Mouse (Mus musculus) kidney, postnatal 10 days (tissue): ENCODE data around the gene Trpv4.

ENCODE experiments used
- DNase-seq: peaks from one replicate; pipeline ENCODE4 v3.0.0; 2021; ENCODE audit warnings: mixed read lengths

Trpv4 gene

GRCm38 (mm10) chr5:114667228-114667856, 9.1 kb upstream of the Trpv4 start:
- DNase-seq = peak; percentile 99

DNA sequence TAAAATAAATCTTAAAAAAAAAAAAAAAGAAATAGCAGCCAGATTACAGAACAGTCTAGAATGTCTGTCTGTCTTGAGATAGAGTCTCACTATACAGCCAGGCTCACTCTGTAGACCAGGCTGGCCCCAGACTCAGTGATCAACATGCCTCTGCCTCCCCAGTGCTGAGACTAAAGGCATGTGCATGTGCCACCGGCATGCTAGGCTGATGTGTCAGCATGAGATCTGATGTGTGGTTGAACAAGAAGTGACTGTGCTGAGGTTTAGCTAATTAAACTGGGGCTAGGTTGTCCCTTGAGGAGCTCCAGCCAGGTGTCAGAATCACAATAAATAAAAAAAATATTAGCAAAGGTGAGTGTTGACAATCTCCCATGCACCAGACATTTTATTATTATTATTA, 8.4 kb upstream of the Trpv4 start:
- DNase-seq = no peak

- peak; percentile 53 for DNase-seq
Observed at GRCm38 (mm10) chr5:114664750-114665149, 6.5 kb upstream of the Trpv4 start.

- no peak for DNase-seq
Observed at GRCm38 (mm10) chr5:114664139-114664538, 5.9 kb upstream of the Trpv4 start.

DNA sequence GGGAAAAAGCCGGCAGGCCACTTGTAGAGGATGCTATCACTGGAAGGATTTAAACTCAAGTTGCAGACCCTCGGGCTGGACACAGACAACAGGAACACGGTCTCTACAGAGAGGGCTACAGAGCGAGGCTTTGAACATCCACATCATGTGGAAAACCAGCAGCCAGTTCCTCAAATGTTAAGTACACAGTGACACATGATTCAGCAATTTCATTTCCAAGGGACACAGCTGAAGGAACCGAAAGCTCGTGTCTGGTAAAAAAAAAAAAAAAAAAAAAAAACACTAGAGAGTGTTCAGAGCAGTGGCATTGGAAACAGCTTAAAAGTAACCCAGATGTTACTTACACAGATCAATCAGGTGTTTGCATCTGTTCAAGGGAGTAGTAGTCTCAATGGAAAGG, 2.8 kb upstream of the Trpv4 start:
- DNase-seq = no peak

GRCm38 (mm10) chr5:114657426-114657825, 795 bp downstream of the Trpv4 start:
- peak; percentile 83 for DNase-seq

DNA sequence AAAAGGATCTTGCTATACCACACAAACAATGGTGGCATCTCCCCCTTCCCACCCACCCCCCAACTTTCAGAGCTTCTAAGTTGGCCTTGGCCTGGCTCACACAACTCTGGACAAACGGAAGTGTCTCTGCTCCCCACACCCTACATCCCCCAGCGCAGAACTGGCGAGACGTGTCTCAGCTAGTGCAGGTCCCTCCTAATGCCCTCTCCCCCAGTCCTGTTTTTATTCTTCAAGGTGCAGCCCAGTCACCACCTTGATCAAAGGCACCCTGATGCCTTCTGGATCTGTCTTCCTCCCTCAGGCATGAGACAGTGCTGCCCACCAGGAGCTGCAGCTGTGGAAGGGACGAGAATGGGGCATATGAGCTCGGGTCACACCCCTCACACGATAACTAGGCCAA, 1.9 kb downstream of the Trpv4 start:
- DNase-seq = no peak

DNA sequence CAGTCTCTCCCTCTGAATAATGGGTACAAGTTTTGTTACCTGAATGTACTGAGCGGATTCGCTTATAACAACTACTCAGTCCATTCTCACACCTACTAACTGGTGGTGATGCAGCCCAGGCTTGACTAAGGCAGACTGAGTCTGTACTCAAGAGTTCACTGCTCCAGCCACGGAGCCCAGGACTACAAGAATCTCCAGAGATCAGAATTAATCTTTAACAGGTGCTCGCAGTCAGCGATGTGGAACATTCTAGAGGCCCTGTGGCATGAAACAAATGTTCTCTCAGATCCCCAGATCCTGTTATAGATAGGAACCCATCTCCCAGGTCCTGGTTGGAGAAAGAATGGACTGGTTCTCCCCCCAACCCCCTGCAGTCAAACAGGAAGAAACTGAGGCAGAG, 2.5 kb downstream of the Trpv4 start:
- peak; percentile 60 for DNase-seq

- no peak for DNase-seq
Observed at GRCm38 (mm10) chr5:114653656-114654437, 4.4 kb downstream of the Trpv4 start.

- no peak for DNase-seq
Observed at GRCm38 (mm10) chr5:114651449-114651848, 6.8 kb downstream of the Trpv4 start.

DNA sequence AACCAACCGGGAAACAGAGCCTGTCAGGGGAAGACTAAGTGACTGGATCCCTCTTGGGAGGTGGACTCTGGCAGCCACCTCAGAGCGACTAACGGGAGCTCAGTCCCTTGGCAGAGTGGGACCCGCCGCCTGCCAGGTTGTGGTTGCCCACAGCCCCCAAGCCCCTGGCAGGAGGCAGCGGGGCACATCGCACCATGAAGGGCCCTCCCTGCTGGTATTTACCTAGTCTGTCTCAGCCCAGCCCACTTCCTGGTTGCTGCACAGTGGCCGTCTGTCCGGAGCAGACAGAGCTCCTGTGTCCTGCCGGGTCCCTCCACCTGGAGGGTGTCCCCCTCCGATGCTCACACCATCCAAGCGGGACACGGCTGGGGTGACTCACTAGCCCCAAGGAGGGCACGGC, 7.2 kb downstream of the Trpv4 start:
- DNase-seq = peak; percentile 34

- DNase-seq = peak; percentile 61
Observed at GRCm38 (mm10) chr5:114648728-114649311, 9.4 kb downstream of the Trpv4 start.

DNA sequence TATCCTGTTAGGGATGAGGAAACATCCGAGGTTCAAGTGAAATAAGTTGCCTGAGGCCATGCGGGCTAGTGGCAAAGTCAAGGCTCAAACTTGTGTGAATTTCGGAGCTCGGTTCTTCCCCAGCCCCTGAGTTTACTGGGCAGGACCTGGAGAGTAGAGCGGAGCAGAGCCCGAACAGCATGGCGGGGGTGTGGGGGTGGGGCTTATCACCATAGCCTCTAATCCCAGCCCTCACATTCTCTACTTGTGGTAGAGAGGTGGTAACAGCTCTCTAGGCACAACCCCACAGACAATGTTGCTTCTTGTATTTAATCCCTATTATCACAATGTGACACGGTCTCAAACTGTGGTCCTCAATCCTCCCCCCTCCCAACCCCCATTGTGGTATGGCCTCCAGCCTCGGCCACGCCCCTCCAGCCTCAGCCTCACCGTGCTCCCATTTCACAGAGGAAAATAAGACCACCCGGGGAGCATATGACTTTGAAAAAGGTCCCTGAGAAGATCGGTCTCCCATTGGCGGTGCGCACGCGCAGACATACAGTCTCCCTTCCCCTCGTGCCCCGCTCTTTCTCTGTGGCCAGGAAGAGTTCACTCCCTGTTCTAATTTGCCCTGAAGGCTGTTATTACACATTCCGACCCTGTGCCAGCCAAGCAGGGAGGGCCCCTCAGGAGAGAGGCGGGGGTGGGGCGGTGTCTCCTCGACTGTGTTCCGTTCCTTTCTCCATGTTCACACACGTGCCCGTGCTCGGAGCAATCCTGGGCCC, 10.8 kb downstream of the Trpv4 start:
- peak; percentile 70 for DNase-seq

DNA sequence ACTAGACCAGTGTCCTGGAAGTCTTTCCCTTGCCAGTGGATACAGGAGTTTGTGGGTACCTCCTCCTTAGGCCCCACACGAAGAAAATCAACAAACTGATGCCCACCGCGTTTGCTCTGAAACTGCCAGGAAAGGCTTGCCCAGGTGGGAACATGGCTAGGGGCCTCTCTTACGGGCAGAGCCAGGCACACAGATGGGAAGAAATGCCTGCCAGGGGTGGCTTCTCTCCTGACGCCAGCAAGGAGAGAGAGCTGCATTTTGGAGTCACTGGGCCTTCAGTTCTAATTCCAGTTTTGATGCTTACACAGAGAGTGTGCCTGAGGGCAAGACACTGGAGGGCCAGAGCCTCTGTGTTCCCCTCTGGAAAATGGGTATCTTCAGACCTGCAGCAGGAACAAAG, 12.3 kb downstream of the Trpv4 start:
- no peak for DNase-seq

DNA sequence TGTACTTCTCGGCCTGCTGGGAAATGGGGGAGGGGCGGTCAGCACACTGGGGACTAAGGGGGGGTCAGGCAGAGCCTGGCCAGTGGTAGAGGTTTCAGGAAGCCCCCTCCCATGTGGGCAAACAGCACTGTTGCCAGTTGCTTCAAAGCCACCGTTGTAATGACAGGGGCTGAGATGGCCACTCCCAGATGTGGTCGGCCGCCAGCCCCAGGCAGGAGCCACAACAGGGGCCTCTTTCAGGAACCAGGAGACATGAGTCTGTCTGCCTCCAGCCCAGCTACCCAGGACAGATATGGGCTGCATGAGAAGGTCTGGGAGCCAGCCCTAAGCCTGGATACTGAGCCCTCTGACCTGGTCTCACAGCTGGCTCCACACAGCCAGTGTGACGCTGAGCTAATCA, 13.3 kb downstream of the Trpv4 start:
- no peak for DNase-seq

- DNase-seq = no peak
Observed at GRCm38 (mm10) chr5:114640809-114641208, 17.4 kb downstream of the Trpv4 start.

DNA sequence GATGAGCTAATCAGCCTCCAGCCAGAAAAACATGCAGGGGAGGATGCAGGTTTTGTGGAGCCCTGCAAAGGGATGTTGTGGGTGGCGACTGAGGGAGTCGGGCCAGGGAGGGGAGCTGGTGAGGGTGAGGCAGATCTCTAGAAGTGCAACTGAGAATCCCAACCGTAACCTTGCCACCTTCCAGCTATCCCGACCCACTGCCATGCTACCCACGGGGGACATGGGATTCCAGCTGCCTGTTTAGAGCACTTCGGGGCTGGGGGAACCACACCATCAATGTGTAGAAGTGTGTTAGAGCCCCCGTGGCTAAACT, 18.6 kb downstream of the Trpv4 start:
- DNase-seq = no peak

- peak; percentile 95 for DNase-seq
Observed at GRCm38 (mm10) chr5:114638769-114639644, 19.2 kb downstream of the Trpv4 start.

GRCm38 (mm10) chr5:114636091-114636490, 22.1 kb downstream of the Trpv4 start:
- no peak for DNase-seq

DNA sequence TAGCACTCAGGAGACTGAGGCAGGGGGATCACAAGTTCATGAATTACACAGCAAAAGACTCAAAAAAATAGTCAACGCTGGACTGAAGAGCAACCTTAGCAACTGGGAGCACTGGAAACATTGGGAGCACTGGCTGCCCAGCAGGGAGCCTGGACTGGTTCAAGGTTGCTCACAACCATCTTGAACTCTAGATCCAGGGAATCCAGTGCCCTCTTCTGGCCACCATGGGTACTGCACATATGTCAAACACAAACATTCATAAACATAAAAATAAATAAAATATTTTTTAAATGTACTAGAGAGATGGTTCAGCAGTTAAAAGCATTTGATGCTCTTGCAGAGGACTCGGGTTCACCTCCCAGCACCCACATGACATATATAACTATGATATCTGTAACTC, 26.9 kb downstream of the Trpv4 start:
- no peak for DNase-seq

DNA sequence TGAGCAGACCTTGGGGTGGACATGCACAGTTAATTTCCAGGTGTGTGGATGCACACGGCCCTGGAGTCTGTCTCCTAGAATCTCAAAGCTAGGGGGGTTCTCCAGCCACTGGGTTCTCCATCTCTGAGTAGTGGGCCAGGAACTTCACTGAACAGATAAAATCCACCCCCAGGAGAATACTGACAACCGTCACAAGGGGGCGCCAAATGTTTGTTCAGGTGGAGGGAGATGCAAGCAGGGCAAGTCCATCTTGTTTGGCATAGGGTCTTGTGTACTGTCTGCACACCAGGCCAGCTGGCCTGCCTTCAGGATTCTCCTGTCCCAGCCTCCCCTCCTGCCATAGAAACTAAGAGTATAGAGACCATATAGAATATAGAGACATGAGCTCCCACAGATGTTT, 32.6 kb downstream of the Trpv4 start:
- DNase-seq = peak; percentile 77

DNA sequence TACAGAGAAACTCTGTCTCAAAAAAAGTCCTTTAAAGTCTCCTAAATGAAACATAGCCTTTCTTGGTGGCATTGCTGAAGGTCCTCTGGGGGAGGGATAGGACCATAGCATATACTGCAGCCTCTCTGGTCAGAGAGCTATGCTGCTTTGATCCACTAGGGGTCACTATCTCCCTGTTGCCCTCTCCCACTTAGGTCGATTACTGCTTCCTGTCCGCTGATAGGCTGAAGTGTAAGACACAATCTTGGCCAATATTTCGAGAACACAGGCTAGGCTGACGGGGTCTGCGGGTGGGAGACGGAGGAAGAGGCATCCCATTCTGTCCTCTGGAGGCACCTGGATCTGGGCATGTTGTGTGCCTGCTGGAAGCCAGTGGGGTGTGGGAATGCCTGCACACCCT, 37.9 kb downstream of the Trpv4 start:
- DNase-seq = no peak

GRCm38 (mm10) chr5:114618851-114619250, 39.4 kb downstream of the Trpv4 start:
- peak; percentile 91 for DNase-seq
